Mouse (Mus musculus): ENCODE data around the gene Hdac4. TPM values are rescaled to one million over a fixed set of nuclear protein-coding genes. Genes with fewer than 3 reads are reported as not detected.

The Hdac4 gene
- polyA plus RNA-seq, 1 experiment from 2014 or later = 3.3 TPM

DNA sequence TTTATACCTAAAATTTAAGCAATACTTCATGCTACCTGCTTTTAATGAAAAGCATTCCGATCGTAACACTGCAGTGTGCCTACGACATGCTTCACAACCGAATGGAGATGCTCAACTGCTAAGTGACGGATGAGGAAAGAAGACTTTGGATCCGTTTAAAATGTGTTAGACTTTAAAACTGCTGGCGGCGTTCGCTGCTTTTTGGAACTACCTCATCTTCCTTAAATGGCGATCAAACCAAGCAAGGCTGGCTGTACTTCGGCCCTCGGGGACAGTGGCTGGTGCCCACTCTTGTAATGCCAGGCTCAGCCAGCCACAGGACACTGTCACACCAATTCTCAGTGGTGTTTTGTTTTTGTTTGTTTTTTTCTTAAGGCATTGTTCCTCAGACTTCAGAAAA lies 263.3 kb downstream of the Hdac4 start:
- H3K9ac ChIP-seq = no peak overlapping the region
- ATAC-seq (ENCODE audit: insufficient read depth) = no peak
- no peaks in the 10 kb centered on the region for H3K9me3 ChIP-seq (replicated peaks)
- WGBS (ENCODE audit: insufficient replicate concordance) = 79% methylated on average over 12 of the region's 12 CpGs
- no peaks in the 10 kb centered on the region for H3K4me1 ChIP-seq (replicated peaks)
- no peaks in the 10 kb centered on the region for H3K27me3 ChIP-seq
- H3K36me3 ChIP-seq (replicated peaks) = peaks cover 5% of the 10 kb centered on the region; the same call in 1 of the 2 replicates
- H3K4me3 ChIP-seq (replicated peaks) = no peak overlapping the region
- no peak overlapping the region for H3K27ac ChIP-seq (replicated peaks)
- no peak overlapping the region for H3K4me2 ChIP-seq

DNA sequence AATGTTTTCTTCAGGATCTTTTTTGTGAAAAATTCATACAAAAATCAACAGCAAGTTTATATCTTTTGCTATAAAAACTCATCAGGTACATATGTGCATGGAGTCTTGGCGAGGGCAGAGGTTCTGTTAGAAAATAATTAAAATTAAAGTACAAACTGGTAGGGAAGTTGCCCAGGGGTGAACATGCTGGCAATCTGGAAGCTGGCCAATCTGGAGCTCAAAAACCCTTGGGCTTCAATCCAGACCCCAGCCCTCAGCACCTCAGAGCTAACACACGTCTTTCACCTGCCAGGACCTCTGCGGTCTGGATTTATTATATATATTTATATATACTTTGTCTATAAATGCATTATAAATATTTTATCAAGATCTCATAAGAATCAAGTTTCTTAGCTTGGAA lies 263.7 kb downstream of the Hdac4 start:
- no peaks in the 10 kb centered on the region for H3K9me3 ChIP-seq (replicated peaks)
- H3K4me3 ChIP-seq (replicated peaks) = no peak overlapping the region
- H3K4me1 ChIP-seq (replicated peaks) = no peaks in the 10 kb centered on the region
- H3K27ac ChIP-seq (replicated peaks) = no peak overlapping the region
- no peak overlapping the region for H3K9ac ChIP-seq
- H3K36me3 ChIP-seq (replicated peaks) = peaks cover 5% of the 10 kb centered on the region; the same call in 1 of the 2 replicates
- ATAC-seq (ENCODE audit: insufficient read depth) = no peak
- 70% methylated on average over 3 of the region's 3 CpGs for WGBS (ENCODE audit: insufficient replicate concordance)
- no peaks in the 10 kb centered on the region for H3K27me3 ChIP-seq
- H3K4me2 ChIP-seq = no peak overlapping the region

DNA sequence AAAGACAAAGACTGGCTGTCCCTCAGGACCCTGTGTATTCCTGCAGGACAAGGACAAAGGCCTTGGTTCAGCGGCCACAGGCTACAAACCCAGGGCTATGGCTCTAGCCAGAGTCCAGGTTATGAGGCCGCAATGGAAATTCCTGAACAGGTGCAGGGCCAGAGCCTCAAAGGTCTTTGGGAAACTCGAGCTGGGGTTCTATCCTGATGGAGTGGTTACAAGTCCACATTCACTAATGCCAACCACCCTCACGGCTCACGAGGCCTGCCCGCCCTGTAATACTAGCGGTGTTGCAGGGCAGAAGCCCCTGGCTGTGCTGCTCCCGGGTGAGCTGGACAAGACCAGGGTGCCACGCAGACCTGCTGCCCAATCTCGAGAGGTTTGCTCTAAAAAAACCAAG lies 264.3 kb downstream of the Hdac4 start:
- no peak overlapping the region for H3K9ac ChIP-seq
- ATAC-seq (ENCODE audit: insufficient read depth) = no peak
- H3K4me2 ChIP-seq = no peak overlapping the region
- WGBS (ENCODE audit: insufficient replicate concordance) = 76% methylated on average over 10 of the region's 10 CpGs
- H3K4me3 ChIP-seq (replicated peaks) = no peak overlapping the region
- no peaks in the 10 kb centered on the region for H3K27me3 ChIP-seq
- no peak overlapping the region for H3K27ac ChIP-seq (replicated peaks)
- no peaks in the 10 kb centered on the region for H3K9me3 ChIP-seq (replicated peaks)
- H3K4me1 ChIP-seq (replicated peaks) = no peaks in the 10 kb centered on the region
- H3K36me3 ChIP-seq (replicated peaks) = peaks cover 5% of the 10 kb centered on the region; the same call in 1 of the 2 replicates

DNA sequence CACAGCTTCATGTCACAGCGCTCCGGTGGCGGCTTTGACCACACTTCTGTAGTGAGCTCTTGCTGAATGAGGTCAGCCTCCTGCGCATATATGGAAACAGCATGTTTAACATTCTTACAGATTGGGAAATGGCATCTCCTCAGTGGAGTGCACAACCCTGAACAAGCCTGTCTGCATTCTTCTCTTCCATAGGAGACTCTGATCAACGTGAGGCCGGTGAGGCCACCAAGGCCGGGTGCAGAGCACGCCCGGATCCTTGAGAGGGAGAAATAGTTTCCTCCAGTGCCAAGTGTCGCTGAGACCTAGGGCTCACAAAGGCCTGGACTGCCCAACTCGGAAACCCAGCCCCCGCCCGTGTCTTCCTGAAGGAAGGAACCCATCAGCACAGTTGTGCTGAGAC lies 266.4 kb downstream of the Hdac4 start:
- no peaks in the 10 kb centered on the region for H3K4me1 ChIP-seq (replicated peaks)
- H3K9ac ChIP-seq = no peak overlapping the region
- H3K36me3 ChIP-seq (replicated peaks) = 0 out of 2 replicates have a peak, but pooled peaks cover 4% of the 10 kb centered on the region
- WGBS (ENCODE audit: insufficient replicate concordance) = 76% methylated on average over 13 of the region's 13 CpGs
- no peaks in the 10 kb centered on the region for H3K9me3 ChIP-seq (replicated peaks)
- no peaks in the 10 kb centered on the region for H3K27me3 ChIP-seq
- H3K27ac ChIP-seq (replicated peaks) = no peak overlapping the region
- H3K4me3 ChIP-seq (replicated peaks) = no peak overlapping the region
- ATAC-seq (ENCODE audit: insufficient read depth) = no peak
- no peak overlapping the region for H3K4me2 ChIP-seq

DNA sequence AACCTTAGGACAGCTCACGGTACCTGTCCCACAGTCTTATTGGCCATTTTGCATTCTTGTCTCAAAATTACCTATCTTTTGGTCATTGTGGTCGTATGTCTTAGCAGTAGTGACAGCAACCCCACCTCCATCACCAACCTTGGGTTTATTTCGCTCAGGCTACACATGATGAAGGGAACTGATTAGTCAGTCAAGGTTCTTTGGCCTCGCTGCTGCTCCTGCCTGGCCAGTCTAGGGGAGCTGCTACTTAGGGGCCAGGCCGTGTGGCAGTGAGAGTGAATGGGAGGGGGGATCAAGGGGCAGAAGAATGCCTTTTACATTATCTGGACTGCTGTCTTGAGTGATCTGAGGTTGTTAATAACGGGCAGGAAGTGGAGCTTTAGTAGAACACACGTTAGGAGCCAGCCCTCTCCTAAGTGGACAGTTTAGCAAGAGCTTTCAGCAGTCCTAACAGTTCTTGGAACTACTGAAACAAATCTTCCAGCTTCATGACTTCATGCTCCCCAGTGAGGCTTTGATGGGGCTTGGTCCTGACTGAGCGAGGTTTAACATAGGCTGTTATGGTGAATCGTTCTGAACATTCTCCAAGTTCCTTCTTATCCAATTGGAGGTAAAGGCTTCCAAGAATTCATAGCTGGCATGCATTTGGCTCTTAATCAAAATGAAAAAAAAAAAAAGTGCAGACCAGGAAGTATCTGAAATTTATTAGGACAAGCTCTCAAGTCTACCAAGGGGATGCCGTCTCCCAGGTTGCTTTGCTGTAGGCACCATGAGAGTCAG lies 267.8 kb downstream of the Hdac4 start:
- 72% methylated on average over 10 of the region's 10 CpGs for WGBS (ENCODE audit: insufficient replicate concordance)
- no peaks in the 10 kb centered on the region for H3K27me3 ChIP-seq
- ATAC-seq (ENCODE audit: insufficient read depth) = no peak

DNA sequence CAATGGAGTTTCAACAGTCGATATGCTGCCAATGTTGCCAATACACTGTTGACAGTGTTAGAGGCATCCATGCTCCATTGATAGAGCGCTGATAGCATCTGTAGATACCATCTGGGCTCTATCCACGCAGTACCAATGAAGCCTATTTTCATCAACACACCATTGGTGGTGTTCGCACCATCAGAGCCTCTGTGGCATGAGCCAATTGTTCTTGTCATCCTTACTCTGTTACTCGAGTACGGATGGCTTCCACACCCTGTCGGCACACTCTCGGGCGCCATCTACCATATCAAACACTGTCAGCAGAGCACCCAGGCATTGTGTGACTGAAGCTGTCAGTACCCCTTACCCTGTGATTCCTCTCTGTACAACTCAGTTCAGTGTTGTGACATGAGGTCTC lies 271.9 kb downstream of the Hdac4 start:
- WGBS (ENCODE audit: insufficient replicate concordance) = 80% methylated on average over 9 of the region's 9 CpGs
- H3K9ac ChIP-seq = no peak overlapping the region
- H3K4me1 ChIP-seq (replicated peaks) = no peaks in the 10 kb centered on the region
- no peaks in the 10 kb centered on the region for H3K27me3 ChIP-seq
- H3K4me3 ChIP-seq (replicated peaks) = no peak overlapping the region
- ATAC-seq (ENCODE audit: insufficient read depth) = no peak
- H3K9me3 ChIP-seq (replicated peaks) = no peaks in the 10 kb centered on the region
- H3K4me2 ChIP-seq = no peak overlapping the region
- H3K36me3 ChIP-seq (replicated peaks) = no peaks in the 10 kb centered on the region
- H3K27ac ChIP-seq (replicated peaks) = no peak overlapping the region

More for the DNA sequence above, 267.8 kb downstream of the Hdac4 start:
- H3K9ac ChIP-seq = no peak overlapping the region
- no peaks in the 10 kb centered on the region for H3K9me3 ChIP-seq (replicated peaks)
- no peak overlapping the region for H3K4me3 ChIP-seq (replicated peaks)
- no peak overlapping the region for H3K27ac ChIP-seq (replicated peaks)
- no peak overlapping the region for H3K4me2 ChIP-seq
- no peaks in the 10 kb centered on the region for H3K36me3 ChIP-seq (replicated peaks)
- no peaks in the 10 kb centered on the region for H3K4me1 ChIP-seq (replicated peaks)

DNA sequence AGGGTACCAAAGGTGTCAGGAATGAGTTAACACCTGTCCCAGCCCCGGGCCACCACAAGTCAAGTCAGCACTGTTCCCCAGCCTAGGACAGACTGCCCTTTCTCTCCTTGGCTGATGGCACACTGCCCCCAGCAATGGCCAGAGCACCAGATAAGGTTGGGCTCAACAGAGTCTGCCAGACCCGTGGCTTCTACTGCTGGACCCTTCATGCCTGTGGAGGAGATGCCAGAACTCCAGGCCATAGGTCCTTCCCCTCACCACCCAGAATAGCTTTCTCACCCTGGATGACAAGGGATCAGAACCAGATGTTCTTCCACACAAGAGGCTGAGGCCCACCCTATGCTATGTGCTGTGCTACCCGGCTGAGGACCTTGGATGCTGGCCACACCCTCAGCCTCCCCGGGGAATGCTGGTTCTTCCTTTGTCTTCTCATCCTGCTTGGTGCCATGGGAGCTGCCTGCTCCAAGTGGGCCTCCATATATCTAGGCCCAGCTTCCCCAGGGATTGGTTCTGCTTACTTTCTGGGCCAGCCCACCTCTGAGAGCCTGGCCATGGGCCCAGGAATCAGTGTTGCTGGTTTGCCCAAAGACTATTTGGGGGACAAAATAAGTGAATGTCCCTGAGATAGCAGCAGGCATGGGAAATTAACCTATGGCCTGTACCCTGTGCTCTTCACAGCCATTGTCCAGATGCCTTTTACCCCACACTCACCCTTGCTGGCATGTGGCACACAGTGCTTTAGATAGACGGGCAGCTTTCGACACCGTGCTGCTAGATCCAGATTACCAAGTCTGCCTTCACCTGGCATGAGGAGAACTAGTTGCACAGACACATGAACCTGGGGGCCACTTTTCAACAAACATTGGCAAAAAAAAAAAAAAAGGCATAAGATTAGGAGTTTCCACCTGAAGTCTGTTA lies 273.0 kb downstream of the Hdac4 start:
- ATAC-seq (ENCODE audit: insufficient read depth) = no peak
- WGBS (ENCODE audit: insufficient replicate concordance) = 60% methylated on average over 7 of the region's 7 CpGs
- no peak overlapping the region for H3K4me2 ChIP-seq

DNA sequence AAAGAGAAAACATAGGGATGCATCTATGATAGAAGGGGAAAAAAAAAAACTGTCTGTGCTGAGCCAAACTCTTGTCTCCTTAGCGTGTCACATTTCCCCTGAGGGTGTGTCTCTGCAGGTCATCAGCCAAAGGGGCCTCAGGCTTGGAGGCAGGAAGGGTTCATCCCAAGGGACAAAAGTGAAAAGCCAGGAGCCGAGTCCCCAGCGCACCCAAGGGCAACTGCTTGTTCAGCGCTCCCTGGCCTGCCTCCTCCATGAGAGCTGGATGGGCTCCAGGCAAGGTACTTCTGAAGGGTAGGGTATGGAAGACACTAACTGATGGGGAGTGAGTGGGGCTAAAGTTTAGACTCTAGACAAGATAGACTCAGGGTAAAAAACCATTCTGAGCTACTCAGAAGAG lies 273.8 kb downstream of the Hdac4 start:
- 71% methylated on average over 4 of the region's 4 CpGs for WGBS (ENCODE audit: insufficient replicate concordance)
- Histone ChIP-seq H3K9me3 (replicated peaks) (no peaks in the 10 kb centered on the region), H3K27ac (replicated peaks) (no peak overlapping the region), H3K9ac (no peak overlapping the region), H3K4me1 (replicated peaks) (no peaks in the 10 kb centered on the region), H3K27me3 (no peaks in the 10 kb centered on the region), H3K4me3 (replicated peaks) (no peak overlapping the region), H3K36me3 (replicated peaks) (no peaks in the 10 kb centered on the region), H3K4me2 (no peak overlapping the region)
- ATAC-seq (ENCODE audit: insufficient read depth) = no peak

More for the DNA sequence above, 273.0 kb downstream of the Hdac4 start:
- H3K27ac ChIP-seq (replicated peaks) = no peak overlapping the region
- H3K9me3 ChIP-seq (replicated peaks) = no peaks in the 10 kb centered on the region
- H3K4me3 ChIP-seq (replicated peaks) = no peak overlapping the region
- H3K27me3 ChIP-seq = no peaks in the 10 kb centered on the region
- no peaks in the 10 kb centered on the region for H3K4me1 ChIP-seq (replicated peaks)
- no peaks in the 10 kb centered on the region for H3K36me3 ChIP-seq (replicated peaks)
- H3K9ac ChIP-seq = no peak overlapping the region

DNA sequence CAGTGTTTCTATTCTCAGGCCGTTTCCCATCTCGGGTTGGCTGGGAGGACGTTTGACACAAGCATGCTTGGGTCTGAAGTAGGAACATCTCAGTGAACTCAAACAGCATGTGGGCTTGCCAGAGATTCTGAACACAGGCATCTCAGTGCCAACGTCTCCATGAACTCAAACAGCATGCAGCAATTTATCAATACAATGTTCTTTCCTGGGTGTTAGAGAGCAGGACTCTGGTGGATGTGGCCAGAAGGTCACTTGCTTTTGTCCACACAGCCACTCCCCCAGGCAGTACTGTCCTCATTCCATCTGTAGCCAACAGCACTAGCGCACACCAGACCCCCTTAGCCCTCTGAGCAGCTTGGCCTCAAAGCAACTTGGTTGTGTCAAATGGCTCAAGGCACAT lies 274.2 kb downstream of the Hdac4 start:
- H3K9ac ChIP-seq = no peak overlapping the region

DNA sequence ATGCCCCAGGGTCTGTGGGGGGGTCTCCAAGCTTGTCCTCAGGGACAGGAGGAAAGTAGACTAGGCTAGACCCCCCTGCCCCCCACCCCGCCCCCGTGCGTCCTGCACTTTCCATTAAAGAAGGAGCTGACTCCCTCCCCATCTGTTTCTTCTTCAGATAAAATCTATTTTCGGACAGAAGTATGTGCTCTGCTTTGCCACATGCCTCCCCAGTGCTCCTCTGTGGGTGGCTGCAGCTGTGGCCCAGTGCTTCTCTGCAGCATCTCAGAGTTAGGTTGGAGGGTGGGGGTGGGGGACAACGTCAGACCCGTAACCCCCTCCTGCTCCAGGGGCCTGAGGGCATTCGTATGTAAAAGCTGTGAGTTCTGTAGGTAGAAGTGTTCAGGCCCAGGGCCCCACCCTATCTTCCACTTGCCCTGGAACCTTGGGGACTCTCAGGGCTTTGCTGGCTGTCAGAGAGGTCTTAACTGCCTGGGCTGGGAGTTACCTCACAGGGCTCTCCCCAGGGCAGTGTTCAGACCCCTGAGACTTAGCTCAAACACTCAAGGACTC lies 275.4 kb downstream of the Hdac4 start:
- Histone ChIP-seq H3K27ac (replicated peaks) (no peak overlapping the region), H3K4me1 (replicated peaks) (no peaks in the 10 kb centered on the region), H3K9me3 (replicated peaks) (no peaks in the 10 kb centered on the region), H3K4me2 (no peak overlapping the region), H3K27me3 (no peaks in the 10 kb centered on the region), H3K36me3 (replicated peaks) (no peaks in the 10 kb centered on the region), H3K4me3 (replicated peaks) (no peak overlapping the region), H3K9ac (no peak overlapping the region)
- WGBS (ENCODE audit: insufficient replicate concordance) = 38% methylated on average over 7 of the region's 7 CpGs
- ATAC-seq (ENCODE audit: insufficient read depth) = no peak

More for the DNA sequence above, 274.2 kb downstream of the Hdac4 start:
- H3K36me3 ChIP-seq (replicated peaks) = no peaks in the 10 kb centered on the region
- no peak overlapping the region for H3K4me2 ChIP-seq
- H3K4me1 ChIP-seq (replicated peaks) = no peaks in the 10 kb centered on the region
- no peak overlapping the region for H3K4me3 ChIP-seq (replicated peaks)
- 55% methylated on average over 5 of the region's 5 CpGs for WGBS (ENCODE audit: insufficient replicate concordance)
- H3K27ac ChIP-seq (replicated peaks) = no peak overlapping the region
- no peaks in the 10 kb centered on the region for H3K27me3 ChIP-seq
- no peaks in the 10 kb centered on the region for H3K9me3 ChIP-seq (replicated peaks)
- no peak for ATAC-seq (ENCODE audit: insufficient read depth)

DNA sequence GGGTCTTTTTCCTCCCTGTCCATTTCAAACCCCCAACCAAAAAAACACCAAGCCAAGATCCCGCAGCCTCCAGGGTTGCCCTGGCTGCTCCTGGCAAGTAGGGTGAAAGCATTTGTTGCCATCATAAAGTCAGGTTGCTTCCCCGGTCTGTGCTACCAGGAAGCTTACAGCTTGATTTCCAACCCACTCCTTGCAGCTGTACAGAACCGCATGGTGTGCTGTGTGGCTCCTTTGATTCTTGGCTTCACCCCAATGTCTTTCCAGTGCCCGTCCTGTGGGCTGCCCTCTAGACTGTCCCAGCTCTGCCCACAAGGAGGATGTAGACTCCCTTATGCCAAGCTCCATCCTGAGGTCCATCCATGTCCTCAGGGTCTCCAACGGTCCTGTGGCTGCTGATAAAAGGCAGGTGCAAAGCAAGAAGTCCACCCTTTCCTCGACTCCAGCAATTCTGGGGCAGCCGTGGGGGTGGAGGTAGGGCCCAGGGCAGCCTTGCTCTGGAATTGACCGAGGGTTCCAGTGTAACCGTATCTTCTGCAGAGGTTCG lies 277.2 kb downstream of the Hdac4 start:
- H3K4me1 ChIP-seq (replicated peaks) = no peaks in the 10 kb centered on the region
- H3K4me3 ChIP-seq (replicated peaks) = no peak overlapping the region
- H3K4me2 ChIP-seq = no peak overlapping the region
- H3K9ac ChIP-seq = no peak overlapping the region
- no peaks in the 10 kb centered on the region for H3K27me3 ChIP-seq
- no peaks in the 10 kb centered on the region for H3K36me3 ChIP-seq (replicated peaks)
- no peak for ATAC-seq (ENCODE audit: insufficient read depth)
- 58% methylated on average over 10 of the region's 10 CpGs for WGBS (ENCODE audit: insufficient replicate concordance)
- H3K27ac ChIP-seq (replicated peaks) = no peak overlapping the region
- no peaks in the 10 kb centered on the region for H3K9me3 ChIP-seq (replicated peaks)

All from liver, embryonic 15.5 days (tissue).